Mouse (Mus musculus) 3T3-L1 (cell line): ENCODE data around the gene Zscan5b.
"Not testable (repeated sequence)": the region's sequence is repeated elsewhere in the genome, so short reads cannot be mapped to it uniquely, and the experiment has no call there.

Source experiments
- DNase-seq: peaks from one replicate; pipeline ENCODE4 v3.0.0-alpha.2; 2015; ENCODE audit warnings: low read depth, low spot score

Gene Zscan5b

GRCm38 (mm10) chr7:6221978-6222377 lies at the start of gene Zscan5b:
Zscan5b (plus strand) TSS chr7:6222278.
- no peak for DNase-seq

- peak; percentile 44 for DNase-seq
Measured at GRCm38 (mm10) chr7:6172674-6173244, 49.3 kb upstream of the Zscan5b start.

DNA sequence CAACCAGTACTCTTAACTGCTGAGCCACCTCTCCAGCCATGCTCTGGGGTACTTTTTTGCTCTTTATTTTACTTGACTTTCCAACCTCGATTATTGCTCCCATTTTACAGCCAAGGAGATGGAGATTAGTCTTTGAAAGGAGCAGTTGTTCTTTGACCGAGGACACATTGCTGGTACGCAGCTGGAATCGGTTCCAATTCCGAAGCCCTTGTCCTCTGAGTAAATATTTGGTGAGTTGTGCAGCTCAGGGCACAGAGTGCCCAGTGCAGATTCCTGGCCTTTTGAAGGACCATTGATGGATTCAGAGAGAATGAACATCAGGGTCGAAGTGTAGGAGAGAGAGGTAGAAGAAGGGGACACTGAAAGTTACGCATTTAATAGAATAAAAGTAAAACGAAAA lies 48.2 kb upstream of the Zscan5b start:
- DNase-seq, result no peak

- DNase-seq, result not testable (repeated sequence)
Measured at GRCm38 (mm10) chr7:6174365-6174987, 47.6 kb upstream of the Zscan5b start.

GRCm38 (mm10) chr7:6179013-6179412 lies 43.1 kb upstream of the Zscan5b start:
- DNase-seq, result no peak

- DNase-seq, result no peak
Measured at GRCm38 (mm10) chr7:6182882-6183281, 39.2 kb upstream of the Zscan5b start.

DNA sequence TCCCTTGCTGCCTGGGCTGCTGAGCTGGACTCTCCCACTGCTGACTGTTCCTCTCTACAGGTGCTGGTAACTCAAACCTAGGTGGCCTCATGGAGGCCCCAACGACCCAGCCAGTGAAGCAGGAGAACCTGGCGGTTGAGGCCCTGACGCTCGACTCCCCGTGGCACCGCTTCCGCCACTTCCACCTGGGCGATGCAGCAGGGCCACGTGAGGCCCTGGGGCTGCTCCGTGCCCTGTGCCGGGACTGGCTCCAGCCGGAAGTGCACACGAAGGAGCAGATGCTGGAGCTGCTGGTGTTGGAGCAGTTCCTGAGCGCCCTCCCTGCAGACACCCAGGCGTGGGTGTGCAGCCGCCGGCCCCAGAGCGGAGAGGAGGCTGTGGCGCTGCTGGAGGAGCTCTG lies 38.3 kb upstream of the Zscan5b start:
- DNase-seq, result no peak

DNA sequence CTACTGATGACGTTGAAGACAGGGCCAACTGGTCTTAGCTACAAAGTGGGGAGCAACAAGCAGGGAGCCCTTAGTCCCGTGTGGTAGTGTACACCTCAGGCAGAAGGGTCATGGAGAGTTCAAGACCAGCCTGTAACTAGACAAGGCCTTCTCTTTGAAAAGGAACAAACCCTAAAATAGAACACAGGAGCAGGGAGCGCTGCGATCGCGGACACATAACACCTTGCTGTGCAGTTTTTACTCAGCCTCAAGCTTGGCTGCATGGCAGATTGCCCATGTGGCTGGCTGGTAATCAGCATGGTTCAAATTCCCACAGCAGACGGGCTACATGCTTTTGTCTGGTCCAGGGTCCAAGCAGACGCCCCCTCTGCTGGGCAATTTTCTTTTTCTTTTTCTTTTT lies 37.6 kb upstream of the Zscan5b start:
- DNase-seq, result no peak

DNA sequence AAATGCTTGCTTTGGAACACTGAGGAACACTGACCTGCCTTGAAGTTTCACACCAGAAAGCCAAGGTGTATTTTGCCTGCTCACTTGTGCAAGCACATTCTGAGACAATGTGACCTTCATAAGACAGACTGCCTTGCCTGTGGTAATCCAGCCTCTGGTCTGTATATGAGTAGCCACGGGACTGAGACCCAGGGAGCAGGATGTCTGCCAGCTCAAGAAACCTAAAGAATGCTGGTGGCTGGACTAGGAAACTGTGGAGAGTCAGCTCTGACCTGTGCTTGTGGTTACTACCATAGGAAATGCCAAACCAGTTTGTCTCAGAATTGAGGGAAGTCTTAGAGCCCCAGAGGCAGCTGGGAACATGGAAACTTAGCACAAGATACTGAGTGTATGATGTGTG lies 36.7 kb upstream of the Zscan5b start:
- peak; percentile 25 for DNase-seq

DNA sequence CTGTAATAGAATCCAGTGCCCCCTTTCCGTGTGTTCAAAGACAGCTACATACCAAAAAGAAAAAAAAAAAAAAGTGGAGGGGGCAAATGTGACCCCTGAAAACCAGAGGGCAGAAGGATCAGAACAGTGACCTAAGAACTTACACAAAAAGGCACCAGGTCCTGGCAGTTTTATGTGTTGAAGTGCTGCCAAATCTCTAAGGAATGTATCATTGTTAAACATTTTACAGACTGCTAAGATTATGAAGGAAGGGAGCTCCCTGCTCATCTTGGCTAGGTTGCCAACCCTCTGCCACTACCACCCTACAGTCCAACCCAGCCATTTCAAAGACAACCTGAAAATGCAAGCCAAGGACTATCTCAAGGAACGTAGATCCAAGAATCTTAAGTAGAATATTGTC lies 35.9 kb upstream of the Zscan5b start:
- no peak for DNase-seq

- DNase-seq, result no peak
Measured at GRCm38 (mm10) chr7:6186756-6187155, 35.3 kb upstream of the Zscan5b start.

DNA sequence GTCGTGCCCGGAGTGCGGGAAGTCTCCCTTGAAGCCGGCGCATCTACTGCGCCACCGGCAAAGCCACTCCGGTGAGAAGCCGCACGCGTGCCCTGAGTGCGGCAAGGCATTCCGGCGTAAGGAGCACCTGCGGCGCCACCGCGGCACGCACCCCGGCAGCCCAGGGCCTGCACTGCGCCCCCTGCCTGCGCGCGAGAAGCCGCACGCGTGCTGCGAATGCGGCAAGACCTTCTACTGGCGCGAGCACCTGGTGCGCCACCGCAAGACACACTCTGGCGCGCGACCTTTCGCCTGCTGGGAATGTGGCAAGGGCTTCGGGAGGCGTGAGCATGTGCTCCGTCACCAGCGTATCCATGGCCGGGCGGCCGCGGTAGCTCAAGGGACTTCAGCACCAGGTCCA lies 32.5 kb upstream of the Zscan5b start:
- DNase-seq, result no peak

DNA sequence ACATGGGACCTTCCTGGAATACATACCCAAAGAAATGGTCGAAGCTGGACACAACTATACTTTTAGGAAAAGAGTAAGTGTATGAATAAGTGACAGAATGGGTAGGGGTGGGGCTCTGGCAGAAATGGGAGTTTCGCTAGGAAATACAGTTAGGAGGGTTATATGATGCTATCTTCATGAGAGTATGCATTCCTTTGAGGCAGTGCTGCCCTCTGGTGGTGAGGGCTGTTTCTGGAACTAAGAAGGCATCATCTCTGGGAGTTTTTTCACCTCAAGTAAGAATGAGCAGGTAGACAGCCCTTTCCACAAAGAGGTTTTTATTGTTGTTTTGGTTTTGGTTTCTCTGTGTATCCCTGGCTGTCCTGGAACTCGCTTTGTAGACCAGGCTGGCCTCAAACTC lies 30.7 kb upstream of the Zscan5b start:
- peak; percentile 78 for DNase-seq

DNA sequence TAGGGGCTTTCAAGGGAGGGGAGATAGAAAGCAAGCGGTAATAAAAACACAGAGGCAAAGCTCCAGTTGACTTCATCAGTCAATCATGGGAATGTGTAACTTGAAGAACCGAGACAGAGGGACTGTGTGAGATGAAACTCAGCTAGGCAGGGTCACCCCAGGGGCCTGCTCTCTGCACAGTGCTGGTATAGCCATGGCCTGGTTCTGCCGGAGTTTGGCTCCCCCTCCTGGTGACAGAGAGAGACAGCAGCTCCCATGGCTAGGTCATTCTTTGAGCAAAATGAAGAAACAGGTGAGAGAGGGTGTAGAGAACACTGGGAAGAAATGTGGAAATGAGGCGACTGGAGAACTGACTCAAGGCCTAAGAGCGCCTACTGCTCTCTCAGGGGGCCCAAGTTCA lies 27.9 kb upstream of the Zscan5b start:
- peak; percentile 68 for DNase-seq

DNA sequence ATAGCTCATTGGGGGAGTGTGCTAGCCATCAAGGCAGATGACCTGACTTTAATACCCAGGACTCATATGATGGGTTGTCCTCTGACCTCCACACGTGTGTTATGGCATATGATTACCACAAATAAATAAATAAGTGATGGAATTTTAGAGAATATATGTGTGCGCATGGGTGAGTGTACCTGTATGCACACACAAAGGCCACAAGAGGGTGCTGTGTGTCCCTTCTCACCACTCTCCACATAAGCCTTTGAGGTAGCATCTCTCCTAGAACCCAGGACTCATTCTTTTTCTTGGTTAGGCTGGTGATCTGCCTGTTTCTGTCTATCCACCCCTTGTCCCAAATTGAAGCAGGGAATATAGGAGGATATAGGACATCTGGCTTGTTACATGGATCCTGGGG lies 26.3 kb upstream of the Zscan5b start:
- no peak for DNase-seq

DNA sequence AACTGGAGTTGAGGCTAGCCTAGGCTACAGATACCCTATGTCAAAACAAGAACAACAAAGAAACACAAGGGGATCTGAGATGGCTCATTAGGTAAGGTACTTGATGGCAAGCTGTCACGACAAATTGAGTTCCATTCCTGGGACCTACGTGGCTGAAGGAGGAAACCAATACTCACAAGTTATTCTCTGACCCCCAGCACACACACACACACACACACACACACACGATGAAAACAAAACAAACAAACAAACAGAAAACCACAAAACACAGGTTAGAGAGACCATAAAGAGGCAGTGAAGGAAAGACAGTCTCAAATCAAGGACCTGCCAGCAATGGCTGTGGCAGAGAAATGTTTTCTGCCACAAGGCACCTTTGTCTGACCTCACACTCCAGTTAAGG lies 25.3 kb upstream of the Zscan5b start, which contains the start of gene Galp:
Gene Galp (plus strand): TSS at position 301 of the 400 bp plus-strand sequence.
- no peak for DNase-seq

GRCm38 (mm10) chr7:6204200-6204599 lies 17.9 kb upstream of the Zscan5b start:
- DNase-seq, result no peak

DNA sequence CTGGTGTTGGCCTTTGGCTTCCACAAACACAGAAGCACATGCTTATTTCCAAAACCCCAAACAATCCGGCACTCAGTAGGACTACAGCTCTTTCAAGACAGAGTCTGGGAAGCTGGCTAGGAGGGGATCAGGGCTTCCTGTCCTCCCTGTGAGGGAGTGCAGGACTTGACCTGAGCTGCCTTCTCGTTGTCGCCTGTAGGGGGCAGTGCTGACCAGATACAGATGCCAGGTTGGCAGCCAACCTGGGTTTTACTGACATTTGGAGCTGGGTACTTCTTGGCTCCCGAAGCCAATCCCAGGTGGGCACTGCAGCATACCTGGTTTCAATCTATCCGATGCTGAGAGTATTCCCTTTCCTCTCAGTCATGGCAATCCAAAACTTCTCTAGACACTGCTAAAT lies 8.9 kb upstream of the Zscan5b start:
- peak; percentile 33 for DNase-seq

DNA sequence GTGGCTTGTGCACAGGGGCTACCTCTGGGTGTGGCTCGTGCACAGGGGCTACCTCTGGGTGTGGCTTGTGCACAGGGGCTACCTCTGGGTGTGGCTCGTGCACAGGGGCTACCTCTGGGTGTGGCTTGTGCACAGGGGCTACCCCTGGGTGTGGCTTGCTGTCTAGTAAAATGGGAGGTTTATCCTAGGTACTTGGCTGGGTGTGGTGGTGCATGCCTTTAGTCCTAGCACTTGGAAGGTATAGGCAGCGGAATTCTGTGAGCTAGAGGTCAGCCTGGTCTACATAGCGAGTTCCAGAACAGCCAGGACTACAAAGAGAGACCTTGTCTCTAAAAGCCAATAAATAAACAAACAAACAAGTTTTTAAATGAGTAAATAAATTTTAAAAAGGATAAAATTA lies 7.4 kb upstream of the Zscan5b start:
- not testable (repeated sequence) for DNase-seq

DNA sequence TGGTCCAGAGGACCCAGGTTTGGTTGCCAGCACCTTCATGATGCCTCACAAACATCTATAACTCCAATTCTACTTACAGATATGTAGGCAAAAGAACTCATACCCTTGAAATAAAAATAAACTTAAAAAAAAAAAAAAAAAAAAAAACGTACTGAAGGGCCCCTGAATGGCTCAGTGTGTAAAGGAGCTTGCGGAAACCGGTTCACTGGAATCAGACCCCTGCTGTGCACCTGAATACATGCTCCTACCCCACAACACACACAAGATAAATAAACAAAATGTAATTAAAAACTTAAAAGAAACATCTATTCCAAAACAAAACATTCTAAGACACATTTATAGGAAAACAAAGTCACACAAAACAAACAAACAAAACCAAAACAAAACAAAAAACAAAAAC lies 1.9 kb upstream of the Zscan5b start:
- DNase-seq, result no peak

DNA sequence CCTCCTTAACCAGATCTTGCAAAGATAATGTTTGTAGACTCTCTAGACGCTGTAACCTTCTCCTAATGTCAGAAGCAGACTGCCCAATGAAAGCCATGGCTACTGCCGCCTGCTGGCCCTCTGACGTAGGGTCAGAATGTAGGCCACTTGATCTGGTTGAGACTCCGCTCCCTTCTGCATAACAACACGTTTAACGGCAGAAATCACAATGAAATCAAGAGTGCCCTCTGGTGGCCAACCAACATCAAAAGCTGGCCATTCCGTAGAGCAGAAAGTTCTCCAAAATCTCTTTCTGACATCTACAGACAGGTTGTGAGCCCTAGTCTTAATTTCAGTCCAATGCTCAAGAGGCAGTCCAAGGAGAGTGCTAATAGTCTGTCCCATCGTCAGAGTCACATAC lies 6.4 kb downstream of the Zscan5b start:
- peak; percentile 11 for DNase-seq

DNA sequence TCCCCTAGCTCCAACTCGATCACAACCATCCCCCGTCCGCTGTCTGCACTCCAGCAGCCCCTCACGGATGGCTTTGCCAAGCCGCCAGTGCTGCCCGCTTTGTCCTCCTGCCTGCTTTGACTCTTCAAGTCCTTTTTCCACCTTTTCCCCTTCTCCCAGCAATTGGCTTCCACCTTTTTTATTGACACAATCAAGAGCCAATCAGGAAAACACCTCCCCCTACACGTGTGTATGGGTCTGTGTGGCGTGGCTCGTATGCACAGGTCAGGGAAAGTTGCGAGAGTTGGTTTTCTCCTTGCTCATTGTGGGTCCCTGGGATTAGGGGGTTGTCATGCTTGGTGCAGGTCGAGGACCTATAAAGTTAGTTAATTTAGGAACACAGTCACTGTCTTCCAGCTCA lies 17.7 kb downstream of the Zscan5b start:
- DNase-seq, result no peak

- peak; percentile 67 for DNase-seq
Measured at GRCm38 (mm10) chr7:6240841-6241425, 18.9 kb downstream of the Zscan5b start.
